Mouse (Mus musculus) natural killer cell, adult 2 months (primary cell): ENCODE data around the gene Ckmt2.

ENCODE experiments used
- DNase-seq, 2 experiments: peaks; one replicate each; pipeline ENCODE4 v3.0.0; 2022; ENCODE audit warnings: low spot score in 2 of 2

Ckmt2 gene

DNA sequence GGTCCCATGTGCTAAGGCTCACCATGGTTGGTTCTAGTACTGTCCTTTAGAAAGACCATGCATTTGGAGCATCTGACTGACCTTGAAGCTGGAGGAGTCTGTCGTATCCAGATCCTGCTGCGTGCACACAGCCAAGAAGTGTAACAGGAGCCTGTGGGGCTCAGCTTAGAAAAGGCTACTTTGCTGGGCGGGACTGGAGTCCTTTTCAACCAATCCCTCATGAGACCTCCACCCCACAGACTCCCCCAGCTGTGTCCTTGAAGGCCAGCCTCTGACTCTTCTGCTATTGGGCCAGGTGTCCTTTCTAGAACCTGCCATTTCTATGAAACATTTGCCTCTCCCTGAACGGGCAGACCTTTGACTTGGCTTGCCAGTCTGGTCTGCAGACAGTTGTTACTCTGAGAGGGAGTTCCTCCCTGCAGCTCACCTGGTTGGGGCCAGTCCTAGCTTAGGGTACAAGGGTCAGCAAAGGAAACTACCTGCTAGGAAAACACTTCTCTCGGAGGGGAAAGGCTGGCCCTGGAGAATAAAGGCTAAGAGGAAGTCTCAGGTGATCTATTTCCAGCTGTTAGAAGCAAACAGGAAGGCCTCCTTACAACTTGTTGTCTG lies at the start of gene Ckmt2:
Gene Ckmt2 (minus strand): TSS at position 145 of the 609 bp plus-strand sequence.
- no peak for DNase-seq

- no peak for DNase-seq
These were observed 44.3 kb upstream of the Ckmt2 start for GRCm38 (mm10) chr13:91921010-91921409.

GRCm38 (mm10) chr13:91918764-91919163 lies 42.1 kb upstream of the Ckmt2 start:
- DNase-seq: no peak

GRCm38 (mm10) chr13:91917835-91918234 lies 41.1 kb upstream of the Ckmt2 start:
- DNase-seq: no peak

DNA sequence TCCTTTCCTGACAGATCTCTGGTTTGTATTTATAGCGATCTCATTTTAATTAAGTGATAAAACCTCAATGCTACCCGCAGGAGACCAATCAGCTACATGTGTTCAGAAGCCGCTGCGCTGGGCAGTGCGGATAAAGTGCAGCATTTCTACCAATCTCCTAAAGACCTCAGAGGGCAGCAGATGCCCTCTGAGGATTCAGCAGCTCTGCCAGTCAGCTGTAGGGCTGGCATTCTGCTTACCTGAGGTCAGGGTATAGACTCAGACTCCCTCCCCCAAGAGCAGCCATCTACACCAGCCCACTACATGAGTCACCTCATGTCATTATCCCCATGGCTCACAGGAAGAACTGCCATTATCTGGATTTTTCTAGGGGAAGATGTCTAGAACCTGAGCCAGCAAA lies 39.6 kb upstream of the Ckmt2 start:
- no peak for DNase-seq

GRCm38 (mm10) chr13:91915582-91916239 lies 39.0 kb upstream of the Ckmt2 start:
- DNase-seq: no peak

DNA sequence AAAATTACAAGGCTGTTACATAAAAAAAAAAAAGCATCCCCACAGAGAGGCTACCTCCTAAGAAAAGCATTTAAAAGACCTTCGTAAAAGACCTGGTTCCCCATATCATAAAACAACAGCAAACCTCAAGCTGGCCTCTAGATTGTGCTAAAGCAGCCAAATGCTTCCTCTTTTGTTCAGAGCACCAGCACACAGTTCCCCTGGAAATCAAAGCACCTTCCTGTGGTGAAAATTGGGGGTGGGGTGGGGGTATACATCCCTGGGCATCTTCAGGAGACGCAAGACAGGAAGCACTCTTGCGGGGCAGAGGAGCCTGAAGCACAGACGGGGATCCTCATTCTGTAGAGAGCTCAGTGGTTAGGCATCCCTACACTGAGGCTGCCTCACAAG lies 38.5 kb upstream of the Ckmt2 start:
- no peak for DNase-seq

DNA sequence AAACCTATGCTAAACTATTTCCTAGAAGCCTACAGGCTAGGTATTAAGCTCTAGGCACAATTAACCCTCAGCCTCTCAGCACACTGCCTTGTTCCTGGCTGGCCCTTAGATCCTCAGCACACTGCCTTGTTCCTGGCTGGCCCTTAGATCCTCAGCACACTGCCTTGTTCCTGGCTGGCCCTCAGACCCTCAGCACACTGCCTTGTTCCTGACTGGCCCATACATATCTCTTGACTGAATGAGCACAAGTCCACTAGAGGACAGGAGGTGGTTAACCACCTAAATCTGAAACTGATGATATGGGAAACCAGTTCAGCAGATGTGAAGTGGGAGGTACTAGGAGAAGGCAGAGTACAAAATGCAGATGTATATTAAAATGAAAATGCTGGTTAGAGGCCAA lies 35.0 kb upstream of the Ckmt2 start:
- DNase-seq: no peak

GRCm38 (mm10) chr13:91911211-91911610 lies 34.5 kb upstream of the Ckmt2 start:
- DNase-seq: no peak

DNA sequence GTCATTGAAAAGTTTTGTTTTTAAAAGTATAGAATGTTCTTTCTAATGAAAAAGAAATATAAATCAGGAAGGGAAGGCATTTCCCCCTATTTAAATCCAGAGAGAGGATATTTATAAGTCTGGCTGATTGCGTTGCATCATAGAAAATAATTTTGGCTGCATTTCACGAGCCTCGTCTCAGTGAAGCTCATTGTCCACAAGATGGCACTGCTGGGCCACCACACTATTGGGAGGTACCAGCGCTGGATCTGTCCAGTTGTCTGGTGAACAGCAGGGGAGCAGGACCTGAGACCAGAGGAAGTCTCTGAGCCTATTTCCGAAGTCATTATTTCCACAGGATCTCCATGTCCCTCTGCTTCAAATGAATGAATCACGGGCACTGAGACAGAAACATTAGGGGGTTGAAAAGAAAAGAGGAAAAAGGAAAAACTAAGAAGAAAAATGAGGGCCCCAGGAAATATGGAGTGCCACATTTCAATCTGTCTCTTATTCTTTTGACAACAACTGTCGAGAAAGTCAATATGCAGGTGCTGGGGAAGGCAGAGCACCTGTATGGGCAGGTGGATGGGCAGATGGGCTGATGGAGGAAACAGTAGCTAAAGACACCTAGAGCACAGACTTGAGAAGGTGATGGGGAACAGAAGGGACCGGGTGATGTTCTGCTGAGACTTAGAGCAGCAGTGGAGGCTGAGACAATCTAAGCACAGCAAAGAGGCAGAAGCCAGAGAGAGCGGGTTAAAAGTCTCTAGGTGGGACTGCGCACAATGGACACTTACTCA lies 31.7 kb upstream of the Ckmt2 start:
- peak; percentile 30 to 53 for DNase-seq

DNA sequence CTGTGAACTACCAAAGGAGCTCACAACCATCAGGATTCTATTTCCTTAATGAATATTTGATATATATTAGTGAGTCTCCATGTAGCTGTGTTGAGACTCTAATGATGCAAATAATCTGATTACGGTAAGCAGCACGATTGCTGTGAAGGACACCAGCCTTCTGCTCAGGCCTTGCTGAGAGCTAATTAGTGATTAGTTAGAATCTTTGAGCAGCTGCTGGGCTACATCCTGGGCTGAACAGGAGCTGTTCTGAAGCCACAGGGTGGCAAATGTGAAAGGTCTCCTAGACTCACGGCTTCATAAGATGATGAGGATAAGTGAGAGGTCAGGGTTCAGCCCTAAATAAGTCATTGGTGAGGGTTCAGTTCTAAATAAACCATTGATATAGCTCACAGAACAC lies 29.7 kb upstream of the Ckmt2 start:
- no peak for DNase-seq

- DNase-seq: no peak
These were observed 19.8 kb upstream of the Ckmt2 start for GRCm38 (mm10) chr13:91896476-91896875.

GRCm38 (mm10) chr13:91893132-91893531 lies 16.4 kb upstream of the Ckmt2 start:
- no peak for DNase-seq

DNA sequence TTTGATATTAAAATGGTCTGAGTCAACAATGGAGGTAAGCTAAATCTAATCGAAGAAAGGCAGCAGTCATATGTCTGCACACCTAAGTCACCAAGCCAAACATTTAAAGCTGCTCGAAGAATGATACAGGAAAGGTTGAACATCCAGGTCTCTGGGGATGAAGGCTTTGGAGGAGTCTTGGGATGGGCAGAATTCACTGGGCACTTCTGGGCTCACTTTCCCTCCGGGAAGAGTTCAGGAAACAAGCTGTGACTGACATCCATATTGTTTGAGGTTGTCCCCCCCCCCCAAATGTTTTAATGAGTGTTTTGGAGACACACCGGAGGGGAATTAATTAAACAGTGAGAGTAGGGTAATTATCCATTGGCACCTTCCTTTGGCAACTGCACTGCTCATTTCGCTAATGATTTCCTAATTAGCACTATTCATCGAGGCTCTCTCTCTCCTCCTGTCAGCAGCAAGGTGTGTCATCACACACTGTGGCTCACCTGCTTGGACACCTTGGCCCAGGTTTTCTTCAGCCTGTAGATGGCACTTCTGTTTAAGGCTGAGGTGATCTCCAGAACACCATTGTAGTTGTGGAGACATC lies 13.4 kb upstream of the Ckmt2 start:
- no peak for DNase-seq

GRCm38 (mm10) chr13:91884714-91885386 lies 8.2 kb upstream of the Ckmt2 start:
- DNase-seq: no peak

DNA sequence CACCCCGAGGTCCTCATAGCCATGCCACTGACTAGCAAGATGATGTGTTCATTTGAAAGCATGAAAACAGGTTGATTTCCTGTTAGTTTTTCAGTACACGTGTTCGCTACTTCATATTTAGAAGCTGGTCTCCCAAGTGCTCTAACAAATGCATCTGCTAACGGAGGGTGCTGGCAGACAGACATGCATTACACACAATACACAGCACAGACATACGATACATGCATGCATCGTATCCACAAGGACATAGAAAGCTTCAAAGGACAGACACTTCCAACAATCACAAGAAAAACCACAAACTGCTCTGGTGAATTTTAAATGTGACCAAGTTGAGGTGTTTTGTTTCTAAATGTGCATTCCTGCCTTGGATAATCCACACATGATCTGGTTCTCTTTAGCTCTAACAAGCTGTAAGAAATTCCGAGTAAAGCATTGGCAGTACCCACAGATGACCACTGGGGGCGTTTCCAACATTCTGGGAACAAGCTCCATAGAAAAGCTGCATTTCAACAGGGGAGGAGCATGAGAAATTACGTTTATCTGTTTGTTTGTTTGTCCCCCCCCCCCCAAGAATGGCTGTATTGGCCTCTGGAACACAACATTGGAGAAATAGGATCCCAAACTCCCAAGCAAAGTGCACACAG lies 5.3 kb upstream of the Ckmt2 start:
- no peak for DNase-seq

DNA sequence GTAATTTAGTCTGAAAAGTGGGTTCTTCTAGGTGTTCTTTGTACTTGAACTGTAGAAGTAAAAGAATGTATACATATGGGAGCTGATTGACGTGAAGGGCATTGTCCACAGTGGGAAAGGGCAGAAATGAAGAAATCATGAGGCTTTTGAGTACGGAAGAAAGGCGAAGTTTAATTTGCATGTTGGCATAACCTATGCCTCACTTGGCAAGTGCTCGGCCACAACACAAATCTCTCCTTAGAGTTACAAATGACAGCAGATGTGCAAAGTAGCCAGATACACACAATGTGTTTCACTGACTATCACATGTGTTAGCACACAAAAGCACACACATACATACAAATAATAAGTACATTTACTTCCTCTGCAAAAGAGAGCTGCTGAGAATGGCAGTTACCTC lies 3.6 kb upstream of the Ckmt2 start:
- no peak for DNase-seq

- DNase-seq: no peak
These were observed 1.3 kb upstream of the Ckmt2 start for GRCm38 (mm10) chr13:91877996-91878395.

DNA sequence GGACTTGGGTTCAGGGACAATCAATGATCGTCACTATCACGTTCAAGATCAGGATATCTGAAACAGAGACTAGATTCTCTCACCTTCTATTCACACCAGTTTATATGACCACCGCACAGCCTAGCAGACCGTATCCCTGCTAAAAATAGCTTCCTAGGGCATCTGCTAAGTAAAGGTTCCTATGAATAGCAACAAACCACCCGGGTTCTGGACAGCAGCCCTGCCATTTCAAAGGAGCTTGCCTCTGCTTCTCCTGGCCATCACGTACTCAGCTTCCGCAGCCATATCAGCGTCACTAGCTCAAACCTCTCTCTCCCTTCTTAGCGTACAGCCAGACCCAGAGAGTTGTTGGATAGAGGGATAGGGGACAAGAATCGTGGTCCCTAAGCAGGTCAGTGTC lies 665 bp upstream of the Ckmt2 start:
- DNase-seq: no peak

DNA sequence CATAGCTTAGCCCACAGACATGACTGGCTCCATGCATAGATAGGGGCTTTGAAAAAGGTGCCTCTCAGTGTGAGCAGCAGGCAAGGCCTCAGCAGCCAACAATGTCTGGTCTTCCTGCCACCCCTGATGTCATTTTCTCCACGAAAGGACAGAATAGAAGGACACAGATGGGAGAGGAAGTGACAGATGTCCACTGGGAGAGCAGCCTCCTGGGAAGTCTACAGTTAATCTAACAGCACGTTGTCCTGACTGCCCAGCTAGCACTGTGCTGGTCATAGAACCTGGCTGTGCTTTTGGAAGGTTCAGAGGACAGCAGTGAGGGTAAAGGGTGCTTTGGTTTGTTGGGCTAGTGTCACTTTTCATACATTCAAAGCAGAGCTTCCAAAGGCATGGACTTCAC lies 1.1 kb downstream of the Ckmt2 start:
- no peak for DNase-seq

GRCm38 (mm10) chr13:91874565-91874964 lies 2.1 kb downstream of the Ckmt2 start:
- no peak for DNase-seq
